Comparison of ENCODE assay signal across 8 mouse cellular contexts in genomic region chr7:30859635-30860402, GRCm38 (mm10). TPM values are rescaled to one million over a fixed set of nuclear protein-coding genes. Genes with fewer than 3 reads are reported as not detected.
DNase-seq lines count a peak whose midpoint lies in the region; ATAC-seq lines count a peak whose summit lies in the region.

No protein-coding gene starts in this region.

- H3K27me3 ChIP-seq in forebrain, embryonic 15.5 days = no peaks in the 10 kb centered on the region

- peak; percentile 80 for ATAC-seq in forebrain, embryonic 15.5 days (replicated peaks)

- H3K9me3 ChIP-seq in forebrain, embryonic 15.5 days = no peaks in the 10 kb centered on the region

- H3K27ac ChIP-seq in forebrain, embryonic 15.5 days (replicated peaks) = no peak overlapping the region

- intact Hi-C loops in left cerebral cortex, postnatal 25 days (cut with DNase I) = loop anchor here (2.0 to 5.0 kb wide), 6 partner anchors 53 to 273 kb away; partner anchors contain the start of genes Dmkn, Kmt2b and Tmem147

- no peaks in the 10 kb centered on the region for H3K4me1 ChIP-seq in forebrain, embryonic 15.5 days

- peak overlapping the region; percentile 30 for H3K4me3 ChIP-seq in forebrain, embryonic 15.5 days

- DNase-seq in gastrocnemius, adult 18-20 months (ENCODE audit: low spot score) = peak; percentile 5
- DNase-seq in gastrocnemius, adult 8-10 months (ENCODE audit: low spot score in 2 of 2) = no peak
- DNase-seq in c-Kit-positive CD71-positive TER-119-negative erythroid progenitor cells, embryonic 14.5 days (ENCODE audit: low read depth) = peak; percentile 33
- DNase-seq in induced T-regulatory cell, adult 2 months (ENCODE audit: low read depth) = peak; percentile 80
- peak; percentile 58 for DNase-seq in left cerebral cortex, postnatal 25 days (ENCODE audit: low spot score in 2 of 2)
- DNase-seq in mesoderm, embryonic 11.5 days (ENCODE audit: low read depth, low spot score) = peak; percentile 75
- peak; percentile 38 to 55 for DNase-seq in spleen, postnatal 36 days (ENCODE audit: low spot score in 2 of 2)

- WGBS in forebrain, embryonic 15.5 days = 9% methylated on average over 14 of the region's 16 CpGs

- no peaks in the 10 kb centered on the region for H3K36me3 ChIP-seq in forebrain, embryonic 15.5 days

- H3K9ac ChIP-seq in forebrain, embryonic 15.5 days (replicated peaks) = peak overlapping the region; percentile 33; the same call in 1 of the 2 replicates

- H3K4me2 ChIP-seq in forebrain, embryonic 15.5 days (replicated peaks) = peak overlapping the region; percentile 38

RNA-seq across cellular contexts. Expression of gene Ffar1, which starts 1.5 kb away (rescaled TPM):
- total RNA-seq in gastrocnemius, adult 18-20 months (2021) = not detected
- not detected for total RNA-seq in gastrocnemius, adult 8-10 months (2022)
- polyA plus RNA-seq in forebrain, embryonic 15.5 days (2015; fragmentation: Nextera tagmentation; extraction: Ambion mirVana) = not detected in 2 replicates
- not detected for total RNA-seq in left cerebral cortex, postnatal 25 days (2021)

RNA-seq across cellular contexts. Expression of gene Ffar3, which starts 3.8 kb away (rescaled TPM):
- total RNA-seq in gastrocnemius, adult 18-20 months (2021) = not detected
- not detected for total RNA-seq in gastrocnemius, adult 8-10 months (2022)
- not detected in 2 replicates for polyA plus RNA-seq in forebrain, embryonic 15.5 days (2015; fragmentation: Nextera tagmentation; extraction: Ambion mirVana)
- not detected for total RNA-seq in left cerebral cortex, postnatal 25 days (2021)

RNA-seq across cellular contexts. Expression of gene Cd22, which starts 20.3 kb away (rescaled TPM):
- total RNA-seq in gastrocnemius, adult 18-20 months (2021) = not detected
- not detected for total RNA-seq in gastrocnemius, adult 8-10 months (2022)
- not detected in 2 replicates for polyA plus RNA-seq in forebrain, embryonic 15.5 days (2015; fragmentation: Nextera tagmentation; extraction: Ambion mirVana)
- total RNA-seq in left cerebral cortex, postnatal 25 days (2021) = not detected

RNA-seq across cellular contexts. Expression of gene Ffar2, which starts 36.2 kb away (rescaled TPM):
- under 1 TPM; 0.50 to 0.90 TPM for total RNA-seq in gastrocnemius, adult 18-20 months (2021)
- 1 to 10 TPM in 2 of 4 experiments, under 1 TPM in 1, not detected in 1; 0.21 to 1.2 (median 1.2) TPM for total RNA-seq in gastrocnemius, adult 8-10 months (2022)
- 0.17 and 0.24 TPM in 2 replicates for polyA plus RNA-seq in forebrain, embryonic 15.5 days (2015; fragmentation: Nextera tagmentation; extraction: Ambion mirVana)
- not detected for total RNA-seq in left cerebral cortex, postnatal 25 days (2021)

RNA-seq across cellular contexts. Expression of gene Mag, which starts 54.9 kb away (rescaled TPM):
- total RNA-seq in gastrocnemius, adult 18-20 months (2021) = under 1 TPM; 0.48 to 0.76 TPM
- total RNA-seq in gastrocnemius, adult 8-10 months (2022) = under 1 TPM in 3 of 4 experiments, not detected in 1; 0.47 to 0.65 (median 0.56) TPM
- polyA plus RNA-seq in forebrain, embryonic 15.5 days (2015; fragmentation: Nextera tagmentation; extraction: Ambion mirVana) = 0.77 and 1.0 TPM in 2 replicates
- total RNA-seq in left cerebral cortex, postnatal 25 days (2021) = 100 to 1,000 TPM; 152 to 176 TPM

Comparison
In these comparisons a context has a peak if more than half of its experiments do, and no peak if none do; other contexts are left out.
1. DNase-seq: peak in gastrocnemius, adult 18-20 months (single experiment), c-Kit-positive CD71-positive TER-119-negative erythroid progenitor cells, embryonic 14.5 days (single experiment), induced T-regulatory cell, adult 2 months (single experiment), left cerebral cortex, postnatal 25 days (2 of 2), mesoderm, embryonic 11.5 days (single experiment) and spleen, postnatal 36 days (2 of 2); none in gastrocnemius, adult 8-10 months (0 of 2).